In genomic region chr17:86937497-86938155, GRCm38 (mm10) we compare ENCODE assay signal across 7 mouse cellular contexts. TPM values are rescaled to one million over a fixed set of nuclear protein-coding genes. Genes with fewer than 3 reads are reported as not detected.
A peak's percentile ranks its signal among the peaks of the same experiment; 100 is the strongest.
DNase-seq lines count a peak whose midpoint lies in the region; ATAC-seq and TF ChIP-seq lines count a peak whose summit lies in the region.

No protein-coding gene starts in this region.

- ATAC-seq in embryonic facial prominence, embryonic 11.5 days (replicated peaks; ENCODE audit: insufficient number of reproducible peaks, low FRiP score, low TSS enrichment, low read depth), result peak; percentile 77
- peak; percentile 89 for ATAC-seq in midbrain, embryonic 12.5 days (ENCODE audit: low FRiP score, low read depth)

- no peak for TF ChIP-seq CTCF in kidney, adult 2 months (conservative IDR thresholded peaks at IDR 0.05; ENCODE audit: insufficient read depth, insufficient read length, low read depth, low read length)

- no peaks in the 10 kb centered on the region for H3K27me3 ChIP-seq in embryonic facial prominence, embryonic 11.5 days (ENCODE audit: control insufficient read depth, insufficient read depth, low read length)
- H3K27me3 ChIP-seq in kidney, adult 2 months (replicated peaks; ENCODE audit: control insufficient read depth, insufficient read depth, low read length), result no peaks in the 10 kb centered on the region
- H3K27me3 ChIP-seq in limb, embryonic 10.5 days (ENCODE audit: low read depth, poor library complexity, severe bottlenecking), result peaks cover 65% of the 10 kb centered on the region
- H3K27me3 ChIP-seq in midbrain, embryonic 12.5 days, result peaks cover 18% of the 10 kb centered on the region

- peak; percentile 92 for DNase-seq in adrenal gland, postnatal 14 days
- DNase-seq in embryonic facial prominence, embryonic 11.5 days (ENCODE audit: low spot score), result peak; percentile 88
- DNase-seq in heart, adult 8-10 months (ENCODE audit: low spot score), result peak; percentile 85
- peak; percentile 89 for DNase-seq in kidney, adult 2 months
- DNase-seq in limb, embryonic 10.5 days (ENCODE audit: low spot score), result peak; percentile 70
- peak; percentile 84 for DNase-seq in skeletal muscle tissue, adult 2 months (ENCODE audit: low read depth, low spot score)

- peak overlapping the region; percentile 22 for H3K4me3 ChIP-seq in embryonic facial prominence, embryonic 11.5 days (ENCODE audit: low read depth, low read length)
- H3K4me3 ChIP-seq in kidney, adult 2 months (ENCODE audit: insufficient read depth, low read depth, low read length), result peak overlapping the region; percentile 45
- peak overlapping the region; percentile 46 for H3K4me3 ChIP-seq in limb, embryonic 10.5 days
- peak overlapping the region; percentile 40 for H3K4me3 ChIP-seq in midbrain, embryonic 12.5 days

- TF ChIP-seq POLR2A in kidney, adult 2 months (IDR thresholded peaks at IDR 0.05; ENCODE audit: low read depth, low read length), result no peak

- 3% methylated on average over 20 of the region's 20 CpGs for WGBS in embryonic facial prominence, embryonic 11.5 days
- 2% methylated on average over 20 of the region's 20 CpGs for WGBS in kidney, adult 2 months
- 5% methylated on average over 20 of the region's 20 CpGs for WGBS in limb, embryonic 10.5 days
- 2% methylated on average over 20 of the region's 20 CpGs for WGBS in midbrain, embryonic 12.5 days

- no peak overlapping the region for H3K27ac ChIP-seq in embryonic facial prominence, embryonic 11.5 days (replicated peaks; ENCODE audit: low read depth, low read length)
- H3K27ac ChIP-seq in kidney, adult 2 months (ENCODE audit: insufficient read depth, low read depth, low read length), result peak overlapping the region; percentile 21; the same call in 1 of the 2 replicates
- peak overlapping the region; percentile 56; the same call in 1 of the 2 replicates for H3K27ac ChIP-seq in limb, embryonic 10.5 days
- H3K27ac ChIP-seq in midbrain, embryonic 12.5 days (replicated peaks), result peak overlapping the region; percentile 11; the same call in 1 of the 2 replicates

- no peaks in the 10 kb centered on the region for H3K4me1 ChIP-seq in embryonic facial prominence, embryonic 11.5 days (ENCODE audit: control insufficient read depth, insufficient read depth, low read length)
- no peaks in the 10 kb centered on the region for H3K4me1 ChIP-seq in kidney, adult 2 months (ENCODE audit: control insufficient read depth, insufficient read depth, low read length)
- H3K4me1 ChIP-seq in limb, embryonic 10.5 days, result peaks cover 30% of the 10 kb centered on the region
- peaks cover 21% of the 10 kb centered on the region for H3K4me1 ChIP-seq in midbrain, embryonic 12.5 days

- H3K9ac ChIP-seq in embryonic facial prominence, embryonic 11.5 days (replicated peaks; ENCODE audit: low read length), result peak overlapping the region; percentile 18; the same call in 1 of the 2 replicates
- H3K9ac ChIP-seq in midbrain, embryonic 12.5 days (replicated peaks), result peak overlapping the region; percentile 41

- peak overlapping the region; percentile 32 for H3K4me2 ChIP-seq in embryonic facial prominence, embryonic 11.5 days (ENCODE audit: low read depth, low read length)
- peak overlapping the region; percentile 60 for H3K4me2 ChIP-seq in midbrain, embryonic 12.5 days (replicated peaks)

- no peaks in the 10 kb centered on the region for H3K36me3 ChIP-seq in embryonic facial prominence, embryonic 11.5 days (replicated peaks; ENCODE audit: control insufficient read depth, insufficient read depth, low read depth, low read length)
- no peaks in the 10 kb centered on the region for H3K36me3 ChIP-seq in kidney, adult 2 months (ENCODE audit: control insufficient read depth, insufficient read depth, low read length)
- no peaks in the 10 kb centered on the region for H3K36me3 ChIP-seq in limb, embryonic 10.5 days
- no peaks in the 10 kb centered on the region for H3K36me3 ChIP-seq in midbrain, embryonic 12.5 days

- H3K9me3 ChIP-seq in embryonic facial prominence, embryonic 11.5 days (replicated peaks; ENCODE audit: control insufficient read depth, low read length), result no peaks in the 10 kb centered on the region
- no peaks in the 10 kb centered on the region for H3K9me3 ChIP-seq in limb, embryonic 10.5 days (replicated peaks)
- no peaks in the 10 kb centered on the region for H3K9me3 ChIP-seq in midbrain, embryonic 12.5 days

RNA-seq across cellular contexts. Expression of gene Atp6v1e2, which starts 10.1 kb away (rescaled TPM):
- not detected in 2 replicates for total RNA-seq in adrenal gland, postnatal 14 days (2021)
- not detected in 2 replicates for polyA plus RNA-seq in embryonic facial prominence, embryonic 11.5 days (2014; fragmentation: Nextera tagmentation; extraction: Ambion mirVana)
- not detected for total RNA-seq in heart, adult 8-10 months (2022)
- not detected in 2 replicates for polyA plus RNA-seq in kidney, adult 2 months (2012; rRNA removed)
- polyA plus RNA-seq in limb, embryonic 10.5 days (2016; fragmentation: Nextera tagmentation; extraction: Ambion mirVana), result not detected in 2 replicates
- 0.39 and 0.60 TPM in 2 replicates for polyA plus RNA-seq in midbrain, embryonic 12.5 days (2016; fragmentation: Nextera tagmentation; extraction: Ambion mirVana)

RNA-seq across cellular contexts. Expression of gene Tmem247, which starts 20.5 kb away (rescaled TPM):
- not detected in 2 replicates for total RNA-seq in adrenal gland, postnatal 14 days (2021)
- not detected in 2 replicates for polyA plus RNA-seq in embryonic facial prominence, embryonic 11.5 days (2014; fragmentation: Nextera tagmentation; extraction: Ambion mirVana)
- not detected for total RNA-seq in heart, adult 8-10 months (2022)
- polyA plus RNA-seq in kidney, adult 2 months (2012; rRNA removed), result not detected in 2 replicates
- not detected in 2 replicates for polyA plus RNA-seq in limb, embryonic 10.5 days (2016; fragmentation: Nextera tagmentation; extraction: Ambion mirVana)
- not detected in 2 replicates for polyA plus RNA-seq in midbrain, embryonic 12.5 days (2016; fragmentation: Nextera tagmentation; extraction: Ambion mirVana)

RNA-seq across cellular contexts. Expression of gene Rhoq, which starts 25.3 kb away (rescaled TPM):
- 89.9 and 90.8 TPM in 2 replicates for total RNA-seq in adrenal gland, postnatal 14 days (2021)
- 17.2 and 20.7 TPM in 2 replicates for polyA plus RNA-seq in embryonic facial prominence, embryonic 11.5 days (2014; fragmentation: Nextera tagmentation; extraction: Ambion mirVana)
- total RNA-seq in heart, adult 8-10 months (2022), result 100 to 1,000 TPM; 120 to 141 (median 127) TPM
- polyA plus RNA-seq in kidney, adult 2 months (2012; rRNA removed), result 27.1 and 30.8 TPM in 2 replicates
- polyA plus RNA-seq in limb, embryonic 10.5 days (2016; fragmentation: Nextera tagmentation; extraction: Ambion mirVana), result 10.5 and 13.3 TPM in 2 replicates
- polyA plus RNA-seq in midbrain, embryonic 12.5 days (2016; fragmentation: Nextera tagmentation; extraction: Ambion mirVana), result 13.0 and 15.1 TPM in 2 replicates
